21 mouse cellular contexts compared by ENCODE assay signal in genomic region chr5:46980326-46980725, GRCm38 (mm10).
DNase-seq lines count a peak whose midpoint lies in the region; ATAC-seq and TF ChIP-seq lines count a peak whose summit lies in the region.
"Had no signal": no experiment of that assay in that cellular context is flagged by ENCODE, and none has a peak within 500 bp of the region (broad histone marks: within the 10 kb centered on the region; RNA-seq: fewer than 3 reads in every experiment).

No protein-coding gene starts in this region.

- no peaks in the 10 kb centered on the region for H3K4me1 ChIP-seq in heart, adult 2 months (ENCODE audit: control insufficient read depth, insufficient read depth, low read length)
- H3K4me1 ChIP-seq in limb, embryonic 14.5 days (ENCODE audit: control insufficient read depth, insufficient read depth, low read length), result no peaks in the 10 kb centered on the region
- H3K4me1 ChIP-seq in limb, embryonic 10.5 days, result no peaks in the 10 kb centered on the region
- no peaks in the 10 kb centered on the region for H3K4me1 ChIP-seq in MEL (ENCODE audit: control insufficient read depth in 1 of 2, insufficient read depth in 2 of 2, low read length in 2 of 2)
- H3K4me1 ChIP-seq: heart, embryonic 15.5 days; hindbrain, embryonic 15.5 days; midbrain, embryonic 15.5 days had no signal

- peak; percentile 19 for TF ChIP-seq CTCF in heart, adult 2 months (IDR thresholded peaks at IDR 0.05)
- TF ChIP-seq CTCF in MEL (IDR thresholded peaks at IDR 0.05 in 2 of 3, conservative IDR thresholded peaks at IDR 0.05 in 1 of 3; ENCODE audit: control insufficient read depth in 1 of 3, insufficient read depth in 1 of 3, low read depth in 2 of 3, low read length in 3 of 3, poor library complexity in 1 of 3, severe bottlenecking in 1 of 3), result peak in 1 of 3 experiments; percentile 21; a peak in 1 of 6 replicates

- DNase-seq in heart, adult 2 months, result no peak
- DNase-seq in heart, postnatal 36 days, result no peak
- DNase-seq in limb, embryonic 14.5 days (ENCODE audit: low spot score), result peak; percentile 49
- DNase-seq in limb, embryonic 10.5 days (ENCODE audit: low spot score), result no peak
- peak; percentile 11 for DNase-seq in MEL (ENCODE audit: low read depth, low spot score)
- DNase-seq in brain, adult 2 months (ENCODE audit: low read depth, low spot score), result peak; percentile 6
- DNase-seq in natural killer cell, adult 2 months (ENCODE audit: low spot score in 2 of 2), result no peak
- DNase-seq in heart, adult 11 months, result no peak
- DNase-seq: adrenal gland, postnatal 36 days; cerebellum, adult 9-10 months; heart, adult 18-20 months; kidney, adult 2 months; kidney, postnatal 25 days; layer of hippocampus, adult 9-11 months; lung, adult 2 months; right cerebral cortex, postnatal 14 days; thymus, postnatal 25 days had no signal

- no peaks in the 10 kb centered on the region for H3K9me3 ChIP-seq in limb, embryonic 14.5 days (ENCODE audit: control insufficient read depth, low read length)
- H3K9me3 ChIP-seq in limb, embryonic 10.5 days (replicated peaks), result no peaks in the 10 kb centered on the region
- no peaks in the 10 kb centered on the region for H3K9me3 ChIP-seq in MEL (replicated peaks; ENCODE audit: insufficient read depth, low read length)
- H3K9me3 ChIP-seq: heart, embryonic 15.5 days; hindbrain, embryonic 15.5 days; midbrain, embryonic 15.5 days had no signal

- no peak overlapping the region for H3K4me2 ChIP-seq in limb, embryonic 14.5 days (replicated peaks; ENCODE audit: low read depth, low read length, severe bottlenecking)
- H3K4me2 ChIP-seq: heart, embryonic 15.5 days; hindbrain, embryonic 15.5 days; midbrain, embryonic 15.5 days had no signal

- TF ChIP-seq POLR2A in heart, adult 2 months (IDR thresholded peaks at IDR 0.05; ENCODE audit: insufficient read depth, low read depth, low read length), result no peak
- no peak for TF ChIP-seq POLR2A in limb, embryonic 14.5 days (IDR thresholded peaks at IDR 0.05; ENCODE audit: borderline replicate concordance, extremely low read depth, insufficient read depth, insufficient read length)
- TF ChIP-seq POLR2A in MEL (IDR thresholded peaks at IDR 0.05; ENCODE audit: control insufficient read depth in 1 of 2, insufficient read depth in 1 of 2, low read depth in 1 of 2, low read length in 2 of 2, poor library complexity in 1 of 2), result no peak

- no peak for ATAC-seq in limb, embryonic 14.5 days (ENCODE audit: low FRiP score, low read depth)
- ATAC-seq: midbrain, embryonic 15.5 days had no signal

- no peak overlapping the region for H3K9ac ChIP-seq in heart, adult 2 months (ENCODE audit: low read depth, low read length)
- H3K9ac ChIP-seq in limb, embryonic 14.5 days (ENCODE audit: low read depth, low read length, severe bottlenecking), result no peak overlapping the region
- no peak overlapping the region for H3K9ac ChIP-seq in MEL (ENCODE audit: control insufficient read depth, low read depth, low read length, poor library complexity, severe bottlenecking)
- H3K9ac ChIP-seq: heart, embryonic 15.5 days; hindbrain, embryonic 15.5 days; midbrain, embryonic 15.5 days had no signal

- TF ChIP-seq EP300 in heart, adult 2 months (IDR thresholded peaks at IDR 0.05; ENCODE audit: insufficient read depth, low read depth, low read length), result no peak
- TF ChIP-seq EP300 in MEL (IDR thresholded peaks at IDR 0.05; ENCODE audit: low read depth in 1 of 2, low read length in 2 of 2), result no peak

- H3K27me3 ChIP-seq in heart, adult 2 months (ENCODE audit: control insufficient read depth, insufficient read depth, low read length), result no peaks in the 10 kb centered on the region
- H3K27me3 ChIP-seq in limb, embryonic 14.5 days (ENCODE audit: control insufficient read depth, insufficient read depth, low read length), result no peaks in the 10 kb centered on the region
- H3K27me3 ChIP-seq in limb, embryonic 10.5 days (ENCODE audit: low read depth, poor library complexity, severe bottlenecking), result no peaks in the 10 kb centered on the region
- no peaks in the 10 kb centered on the region for H3K27me3 ChIP-seq in MEL (ENCODE audit: control insufficient read depth in 1 of 2, insufficient read depth in 2 of 2, low read length in 2 of 2)
- H3K27me3 ChIP-seq: heart, embryonic 15.5 days; hindbrain, embryonic 15.5 days; midbrain, embryonic 15.5 days had no signal

- no peak overlapping the region for H3K27ac ChIP-seq in heart, adult 2 months
- H3K27ac ChIP-seq in limb, embryonic 14.5 days (replicated peaks; ENCODE audit: low read depth, low read length), result no peak overlapping the region
- no peak overlapping the region for H3K27ac ChIP-seq in limb, embryonic 10.5 days
- no peak overlapping the region for H3K27ac ChIP-seq in MEL (ENCODE audit: control insufficient read depth, low read depth, low read length)
- H3K27ac ChIP-seq: heart, embryonic 15.5 days; hindbrain, embryonic 15.5 days; midbrain, embryonic 15.5 days had no signal

- intact Hi-C loops in heart, adult 2 months (cut with DNase I), result no loop called here
- intact Hi-C loops in heart, postnatal 36 days (cut with DNase I), result no loop called here

- H3K36me3 ChIP-seq in heart, adult 2 months (ENCODE audit: control insufficient read depth, insufficient read depth, low read length), result no peaks in the 10 kb centered on the region
- no peaks in the 10 kb centered on the region for H3K36me3 ChIP-seq in limb, embryonic 14.5 days (ENCODE audit: control insufficient read depth, insufficient read depth, low read length)
- H3K36me3 ChIP-seq in limb, embryonic 10.5 days, result no peaks in the 10 kb centered on the region
- no peaks in the 10 kb centered on the region for H3K36me3 ChIP-seq in MEL (ENCODE audit: control insufficient read depth in 1 of 2, insufficient read depth in 2 of 2, low read length in 2 of 2)
- H3K36me3 ChIP-seq: heart, embryonic 15.5 days; hindbrain, embryonic 15.5 days; midbrain, embryonic 15.5 days had no signal

- WGBS in heart, adult 2 months, result 75% methylated on average over 2 of the region's 2 CpGs
- WGBS in limb, embryonic 14.5 days, result 76% methylated on average over 2 of the region's 2 CpGs
- WGBS in limb, embryonic 10.5 days, result 86% methylated on average over 2 of the region's 2 CpGs

- TF ChIP-seq RAD21 in MEL (IDR thresholded peaks at IDR 0.05; ENCODE audit: low read depth, low read length), result peak; percentile 26

- H3K79me2 ChIP-seq in heart, adult 2 months (replicated peaks; ENCODE audit: control insufficient read depth, insufficient read depth, low read length), result no peaks in the 10 kb centered on the region
- no peaks in the 10 kb centered on the region for H3K79me2 ChIP-seq in MEL (ENCODE audit: control insufficient read depth, insufficient read depth, low read length, poor library complexity)

- H3K4me3 ChIP-seq in heart, adult 2 months, result no peak overlapping the region
- no peak overlapping the region for H3K4me3 ChIP-seq in limb, embryonic 14.5 days (replicated peaks; ENCODE audit: low read length)
- H3K4me3 ChIP-seq in limb, embryonic 10.5 days, result no peak overlapping the region
- no peak overlapping the region for H3K4me3 ChIP-seq in MEL (ENCODE audit: control insufficient read depth in 1 of 2, insufficient read depth in 1 of 2, low read depth in 2 of 2, low read length in 2 of 2)
- H3K4me3 ChIP-seq: erythroblast, embryonic 14.5 days; heart, embryonic 15.5 days; hindbrain, embryonic 15.5 days; midbrain, embryonic 15.5 days had no signal

TF ChIP-seq in MEL, 35 proteins besides CTCF, POLR2A, EP300 and RAD21:
- no peak for TF ChIP-seq USF1 (IDR thresholded peaks at IDR 0.05; ENCODE audit: low read depth, low read length)
- TF ChIP-seq KAT2A (conservative IDR thresholded peaks at IDR 0.05; ENCODE audit: low read depth, low read length), result no peak
- TF ChIP-seq SIN3A (IDR thresholded peaks at IDR 0.05; ENCODE audit: low read length), result no peak
- TF ChIP-seq BHLHE40 (IDR thresholded peaks at IDR 0.05; ENCODE audit: borderline replicate concordance, low read depth, low read length), result no peak
- TF ChIP-seq ZC3H11A (IDR thresholded peaks at IDR 0.05; ENCODE audit: low read depth, low read length), result 0 out of 2 replicates have a peak, but pooled peaks have one; percentile 16
- no peak for TF ChIP-seq NELFE (IDR thresholded peaks at IDR 0.05; ENCODE audit: low read depth, low read length)
- TF ChIP-seq MYB (IDR thresholded peaks at IDR 0.05; ENCODE audit: low read depth, low read length), result no peak
- TF ChIP-seq MAZ (IDR thresholded peaks at IDR 0.05; ENCODE audit: low read depth, low read length), result no peak
- peak; percentile 47 for TF ChIP-seq SMC3 (IDR thresholded peaks at IDR 0.05; ENCODE audit: low read depth, low read length)
- no peak for TF ChIP-seq MAX (IDR thresholded peaks at IDR 0.05; ENCODE audit: low read length)
- TF ChIP-seq MEF2A (IDR thresholded peaks at IDR 0.05; ENCODE audit: extremely low read depth, insufficient replicate concordance, low read depth, low read length, poor library complexity, severe bottlenecking), result no peak
- no peak for TF ChIP-seq GABPA (IDR thresholded peaks at IDR 0.05; ENCODE audit: low read depth, low read length)
- TF ChIP-seq CHD1 (IDR thresholded peaks at IDR 0.05; ENCODE audit: low read depth, low read length), result no peak

Comparison
In these comparisons a context has a peak if more than half of its experiments do, and no peak if none do; other contexts are left out.
1. DNase-seq: peak in limb, embryonic 14.5 days (single experiment), MEL (single experiment) and brain, adult 2 months (single experiment); none in heart, adult 2 months (0 of 2), heart, postnatal 36 days (0 of 2), limb, embryonic 10.5 days (single experiment), natural killer cell, adult 2 months (0 of 2) and heart, adult 11 months (single experiment).